Mouse (Mus musculus) small intestine, adult 2 months (tissue): ENCODE results near the gene Fbn1.

Experiments used
- CTCF ChIP-seq: fragments of 200-500 bp; IDR thresholded peaks from 2 replicates; pipeline ENCODE4 v1.5.1; 2012; ENCODE audit warnings: low read depth, mild to moderate bottlenecking, control low read depth, inconsistent platforms, low read length, moderate library complexity, mixed read lengths; ENCODE audit not compliant: insufficient replicate concordance, insufficient read length; ENCODE audit errors: extremely low read depth
- POLR2A ChIP-seq: fragments of 200-500 bp; IDR thresholded peaks from 2 replicates; pipeline ENCODE4 v1.6.1; 2012; ENCODE audit warnings: low read depth, mild to moderate bottlenecking, control low read depth, inconsistent platforms, low read length, moderate library complexity

GRCm38 (mm10) chr2:125384415-125384814 lies 123.4 kb downstream of the Fbn1 start:
- TF ChIP-seq CTCF: no peak
- no peak for TF ChIP-seq POLR2A
